In the genomic region with DNA sequence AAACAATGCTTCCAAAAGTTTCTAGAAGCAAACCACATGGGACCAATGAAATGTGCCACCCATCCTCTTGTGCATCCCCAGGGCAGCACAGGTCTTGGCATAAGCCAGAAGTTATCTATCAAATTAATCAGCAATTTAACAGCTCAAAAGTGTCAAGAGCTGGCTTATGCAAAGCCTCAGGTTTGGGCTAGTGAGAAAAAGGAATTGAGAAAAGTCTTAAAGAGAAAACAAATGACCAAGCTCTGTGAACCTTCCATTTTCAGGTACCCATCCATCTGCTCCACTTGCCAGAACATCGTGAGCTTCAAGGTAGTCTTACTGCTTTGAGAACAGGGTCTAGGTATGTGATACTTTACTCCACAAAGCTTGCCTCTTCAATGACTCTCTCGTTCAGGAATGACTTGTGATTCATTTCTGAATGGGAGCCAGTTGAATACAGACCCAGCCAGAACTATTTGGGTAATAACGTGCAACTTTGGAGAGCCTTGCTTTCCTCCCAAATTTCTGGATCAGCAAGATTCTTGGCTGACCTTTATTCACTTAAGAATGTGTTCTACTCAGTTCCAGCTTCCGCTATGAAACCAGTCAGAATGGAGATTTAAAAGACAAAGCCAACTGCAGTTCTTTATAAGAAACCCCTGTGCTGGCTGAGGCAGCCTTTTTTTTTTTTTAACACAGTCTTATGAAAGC, we compare ENCODE assay signal across 9 mouse cellular contexts. TPM values are rescaled to one million over a fixed set of nuclear protein-coding genes. Genes with fewer than 3 reads are reported as not detected.
DNase-seq lines count a peak whose midpoint lies in the region; ATAC-seq and TF ChIP-seq lines count a peak whose summit lies in the region.
"Had no signal": no experiment of that assay in that cellular context is flagged by ENCODE, and none has a peak within 500 bp of the region (broad histone marks: within the 10 kb centered on the region; RNA-seq: fewer than 3 reads in every experiment).

No protein-coding gene starts in this region.

- H3K27me3 ChIP-seq in cerebellum, adult 2 months (ENCODE audit: control insufficient read depth, insufficient read depth, low read length), result no peaks in the 10 kb centered on the region

- H3K27ac ChIP-seq in cerebellum, adult 2 months (ENCODE audit: insufficient read depth, low read length), result no peak overlapping the region

- intact Hi-C loops in heart, postnatal 25 days (cut with DNase I), result no loop called here

- no peak for ATAC-seq in granulocyte monocyte progenitor cell, adult 5-6 weeks (replicated peaks; ENCODE audit: poor library complexity, severe bottlenecking)

- WGBS in cerebellum, adult 2 months, result 45% methylated on average over 4 of the region's 4 CpGs

- DNase-seq in kidney, adult 11 months, result peak; percentile 36
- DNase-seq in kidney, postnatal 4 days, result no peak
- peak; percentile 26 to 54 for DNase-seq in adrenal gland, postnatal 36 days
- peak; percentile 53 for DNase-seq in heart, postnatal 25 days (ENCODE audit: low spot score)
- peak; percentile 52 for DNase-seq in lung, postnatal 14 days
- no peak for DNase-seq in cerebellum, adult 2 months
- DNase-seq in spleen, adult 18-20 months, result no peak

- H3K4me1 ChIP-seq in cerebellum, adult 2 months (ENCODE audit: control insufficient read depth, insufficient read depth, low read length), result no peaks in the 10 kb centered on the region; the same call in 1 of the 2 replicates

- H3K4me3 ChIP-seq in cerebellum, adult 2 months (replicated peaks; ENCODE audit: insufficient read depth, low read depth, low read length), result no peak overlapping the region
- H3K4me3 ChIP-seq: erythroblast, embryonic 14.5 days had no signal

- TF ChIP-seq POLR2A in cerebellum, adult 2 months (IDR thresholded peaks at IDR 0.05; ENCODE audit: borderline replicate concordance, insufficient read depth, low read length), result no peak

- no peak for TF ChIP-seq CTCF in cerebellum, adult 2 months (IDR thresholded peaks at IDR 0.05; ENCODE audit: borderline replicate concordance, insufficient read depth, low read depth, low read length)

RNA-seq across cellular contexts. Expression of a gene that starts 56.5 kb away (rescaled TPM):
- total RNA-seq in adrenal gland, postnatal 36 days (2021), result 10 to 100 TPM; 38.4 to 48.7 TPM
- 10 to 100 TPM; 22.8 to 26.2 TPM for total RNA-seq in heart, postnatal 25 days (2021)
- 33.8 and 35.6 TPM in 2 replicates for polyA plus RNA-seq in cerebellum, adult 2 months (2012; rRNA removed)
- total RNA-seq in granulocyte monocyte progenitor cell, adult 5-6 weeks (2014; fragmentation: Nextera tagmentation), result 41.1 and 42.5 TPM in 2 replicates
- 33.1 and 37.3 TPM in 2 replicates for total RNA-seq in granulocyte monocyte progenitor cell, adult 5-6 weeks (2017)

Comparison
In these comparisons a context has a peak if more than half of its experiments do, and no peak if none do; other contexts are left out.
1. DNase-seq: peak in kidney, adult 11 months (single experiment), adrenal gland, postnatal 36 days (2 of 2), heart, postnatal 25 days (single experiment) and lung, postnatal 14 days (single experiment); none in kidney, postnatal 4 days (0 of 2), cerebellum, adult 2 months (0 of 2) and spleen, adult 18-20 months (0 of 2).